21 mouse cellular contexts compared by ENCODE assay signal in genomic region chr5:120007738-120008137, GRCm38 (mm10).
"Had no signal": no experiment of that assay in that cellular context is flagged by ENCODE, and none has a peak within 500 bp of the region (broad histone marks: within the 10 kb centered on the region; RNA-seq: fewer than 3 reads in every experiment).

No protein-coding gene starts in this region.

- DNase-seq: kidney, adult 11 months; kidney, adult 8-10 months; kidney, postnatal 10 days; kidney, postnatal 36 days; layer of hippocampus, postnatal 36 days; liver; lung, adult 18-20 months; lung, postnatal 36 days; right cerebral cortex, postnatal 14 days; right cerebral cortex, postnatal 4 days; thymus, postnatal 25 days had no signal

- H3K4me3 ChIP-seq: kidney, embryonic 15.5 days; left cerebral cortex, adult 2 months; limb, embryonic 13.5 days; liver, embryonic 12.5 days; liver, embryonic 15.5 days; lung, embryonic 15.5 days; megakaryocyte, embryonic 14.5 days; midbrain, embryonic 10.5 days; midbrain, embryonic 13.5 days had no signal

- H3K27me3 ChIP-seq: kidney, embryonic 15.5 days; limb, embryonic 13.5 days; liver, embryonic 12.5 days; liver, embryonic 15.5 days; lung, embryonic 15.5 days; midbrain, embryonic 13.5 days had no signal

- ATAC-seq: liver, embryonic 12.5 days; midbrain, embryonic 13.5 days; midbrain, embryonic 16.5 days had no signal

- H3K36me3 ChIP-seq: kidney, embryonic 15.5 days; limb, embryonic 13.5 days; liver, embryonic 12.5 days; liver, embryonic 15.5 days; lung, embryonic 15.5 days; midbrain, embryonic 10.5 days; midbrain, embryonic 13.5 days had no signal

- H3K9me3 ChIP-seq: kidney, embryonic 15.5 days; liver, embryonic 12.5 days; liver, embryonic 15.5 days; lung, embryonic 15.5 days; midbrain, embryonic 10.5 days; midbrain, embryonic 13.5 days had no signal

- H3K4me1 ChIP-seq: limb, embryonic 13.5 days; liver, embryonic 12.5 days; liver, embryonic 15.5 days; lung, embryonic 15.5 days; midbrain, embryonic 10.5 days; midbrain, embryonic 13.5 days had no signal

- H3K9ac ChIP-seq: kidney, embryonic 15.5 days; limb, embryonic 13.5 days; liver, embryonic 12.5 days; liver, embryonic 15.5 days; lung, embryonic 15.5 days; midbrain, embryonic 13.5 days had no signal

- H3K27ac ChIP-seq: kidney, embryonic 15.5 days; left cerebral cortex, adult 2 months; limb, embryonic 13.5 days; liver, embryonic 12.5 days; liver, embryonic 15.5 days; lung, embryonic 15.5 days; midbrain, embryonic 10.5 days; midbrain, embryonic 13.5 days had no signal

- H3K4me2 ChIP-seq: kidney, embryonic 15.5 days; limb, embryonic 13.5 days; liver, embryonic 12.5 days; liver, embryonic 15.5 days; lung, embryonic 15.5 days; midbrain, embryonic 13.5 days had no signal
